Mouse (Mus musculus): Measurements from ENCODE around the gene Yes1.

DNA sequence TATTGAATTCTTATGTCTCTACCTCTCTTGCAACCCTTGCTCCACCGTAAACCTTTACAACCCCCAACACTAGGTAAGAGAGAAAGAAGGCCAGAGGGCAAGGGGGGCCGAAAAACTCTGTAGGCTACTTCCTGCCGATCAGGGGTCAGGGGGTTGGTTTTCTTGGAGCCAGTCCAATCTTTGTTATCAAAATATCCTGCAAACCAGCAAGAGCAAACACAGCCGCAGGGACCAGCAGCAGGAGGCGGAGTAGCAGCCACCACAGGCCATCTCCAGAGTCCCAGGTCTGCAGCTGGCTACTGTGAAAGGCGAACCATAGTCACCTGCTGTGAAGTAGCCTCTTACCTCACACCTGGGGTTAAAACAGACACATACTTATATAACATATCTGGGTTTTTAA is 107.9 kb downstream of the Yes1 start:
- no peak for TF ChIP-seq POLR2A (IDR thresholded peaks at IDR 0.05; ENCODE audit: low read depth, low read length)
- no peak for TF ChIP-seq CTCF (conservative IDR thresholded peaks at IDR 0.05 in 1 of 2, IDR thresholded peaks at IDR 0.05 in 1 of 2; ENCODE audit: low read depth in 2 of 2, low read length in 2 of 2)
